Mouse (Mus musculus): Measurements from ENCODE around the gene Pitpnc1. TPM values are rescaled to one million over a fixed set of nuclear protein-coding genes. Genes with fewer than 3 reads are reported as not detected.

The Pitpnc1 gene
- total and polyA plus RNA-seq, 3 experiments = 2.4 to 5.4 (median 3.6) TPM

DNA sequence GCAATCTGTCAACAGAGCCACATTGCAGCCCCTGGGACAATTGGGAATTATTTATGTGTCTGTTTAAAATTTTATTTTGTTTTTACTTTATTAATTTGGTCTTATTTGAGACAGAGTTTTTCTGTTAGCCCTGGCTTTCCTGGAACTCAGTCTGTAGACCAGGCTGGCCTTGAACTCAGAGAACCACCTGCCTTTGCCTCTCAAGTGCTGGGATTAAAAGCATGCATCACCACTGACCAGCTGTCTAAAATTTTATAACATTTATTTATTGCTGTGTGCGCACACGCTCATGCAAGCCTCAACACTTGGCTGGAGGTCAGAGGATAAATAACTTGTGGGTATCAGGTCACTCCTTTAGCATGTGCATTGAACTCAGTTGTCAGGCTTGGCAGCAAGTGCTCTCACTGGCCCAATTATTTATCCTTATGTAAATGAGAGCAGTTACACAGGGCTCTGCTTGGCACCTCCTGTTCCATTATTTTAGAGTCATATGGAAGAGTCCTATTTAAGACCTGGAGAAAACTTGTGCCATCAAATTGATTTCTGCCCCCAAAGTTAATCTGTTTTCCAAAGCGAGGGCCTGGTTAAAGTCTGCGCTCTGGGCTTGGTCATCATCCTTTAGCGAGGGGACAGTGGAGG lies 237.1 kb downstream of the Pitpnc1 start:
- Histone ChIP-seq H3K27me3 (replicated peaks) (no peaks in the 10 kb centered on the region), H3K4me3 (replicated peaks in 1 of 3; ENCODE audit: low read depth in 2 of 3, low read length in 2 of 3, poor library complexity in 1 of 3) (no peak overlapping the region), H3K79me2 (replicated peaks; ENCODE audit: control insufficient read depth, extremely low read depth, insufficient read depth, poor library complexity, severe bottlenecking) (no peaks in the 10 kb centered on the region), H3K9ac (ENCODE audit: insufficient read depth, low read depth) (no peak overlapping the region), H3K9me3 (replicated peaks; ENCODE audit: low read length) (peaks cover under 1% of the 10 kb centered on the region), H3K4me1 (ENCODE audit: control insufficient read depth in 1 of 2, insufficient read depth in 2 of 2) (no peaks in the 10 kb centered on the region), H3K36me3 (replicated peaks in 1 of 2; ENCODE audit: control insufficient read depth in 1 of 2, insufficient read depth in 1 of 2, low read length in 1 of 2) (no peaks in the 10 kb centered on the region), H3K27ac (ENCODE audit: insufficient read depth, low read depth) (no peak overlapping the region), H3K4me2 (ENCODE audit: insufficient read depth, low read depth, poor library complexity, severe bottlenecking) (no peak overlapping the region)
- no peak for TF ChIP-seq ZC3H11A (IDR thresholded peaks at IDR 0.05; ENCODE audit: low read depth, low read length)
- TF ChIP-seq USF2 (conservative IDR thresholded peaks at IDR 0.05; ENCODE audit: low read depth, low read length) = no peak
- no peak for TF ChIP-seq TCF12 (IDR thresholded peaks at IDR 0.05; ENCODE audit: low read depth, low read length)
- no peak for TF ChIP-seq ETS1 (conservative IDR thresholded peaks at IDR 0.05; ENCODE audit: low read depth, low read length)
- no peak for TF ChIP-seq IRF4 (IDR thresholded peaks at IDR 0.05; ENCODE audit: low read depth, low read length)
- TF ChIP-seq UBTF (IDR thresholded peaks at IDR 0.05; ENCODE audit: low read depth, low read length) = no peak
- no peak for TF ChIP-seq HCFC1 (IDR thresholded peaks at IDR 0.05; ENCODE audit: low read depth, low read length)
- no peak for TF ChIP-seq E2F4 (IDR thresholded peaks at IDR 0.05; ENCODE audit: insufficient replicate concordance, low read depth, low read length)
- TF ChIP-seq MXI1 (IDR thresholded peaks at IDR 0.05; ENCODE audit: low read depth, low read length) = no peak
- no peak for TF ChIP-seq NELFE (IDR thresholded peaks at IDR 0.05; ENCODE audit: low read depth, low read length)
- TF ChIP-seq ZKSCAN1 (IDR thresholded peaks at IDR 0.05; ENCODE audit: borderline replicate concordance, low read depth, low read length) = no peak
- no peak for TF ChIP-seq GABPA (IDR thresholded peaks at IDR 0.05; ENCODE audit: insufficient replicate concordance, low read depth, low read length)
- TF ChIP-seq MAZ (IDR thresholded peaks at IDR 0.05; ENCODE audit: low read depth, low read length) = no peak
- TF ChIP-seq MAX (IDR thresholded peaks at IDR 0.05; ENCODE audit: low read length) = no peak
- no peak for TF ChIP-seq KAT2A (IDR thresholded peaks at IDR 0.05; ENCODE audit: insufficient replicate concordance, low read length)
- TF ChIP-seq ZMIZ1 (IDR thresholded peaks at IDR 0.05; ENCODE audit: low read depth, low read length) = no peak
- TF ChIP-seq TBP (conservative IDR thresholded peaks at IDR 0.05; ENCODE audit: low read depth, low read length) = no peak
- dilution Hi-C loops (cut with MboI; ENCODE audit: extremely low pct_ligation_motif_present, extremely low pct_unique_long_range_greater_than_20kb, low sequenced_read_pairs) = no loop called here
- DNase-seq (ENCODE audit: extremely low read depth) = no peak
- in situ Hi-C loops (cut with MboI; ENCODE audit: low pct_ligation_motif_present, low pct_unique_long_range_greater_than_20kb, low sequenced_read_pairs) = no loop called here

DNA sequence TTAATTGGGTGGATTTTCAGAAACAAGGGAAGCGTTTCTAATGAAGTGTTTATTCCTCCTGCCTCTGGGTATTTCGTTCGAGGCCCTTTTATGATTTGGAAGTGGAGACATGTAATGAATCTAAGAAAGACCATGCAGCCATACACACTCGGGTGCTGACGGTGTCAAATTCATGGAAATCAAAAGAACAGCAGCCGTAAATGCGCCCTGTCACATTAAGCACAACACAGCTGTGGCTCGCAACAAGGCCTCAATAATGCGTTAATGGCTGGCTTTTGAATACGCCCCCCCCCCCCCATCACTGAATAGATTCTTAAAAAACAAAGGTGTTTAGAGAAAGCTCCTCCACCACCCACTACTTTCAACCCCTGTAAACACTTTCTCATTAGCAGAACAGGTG lies 240.4 kb downstream of the Pitpnc1 start:
- Histone ChIP-seq H3K4me3 (replicated peaks in 1 of 3; ENCODE audit: low read depth in 2 of 3, low read length in 2 of 3, poor library complexity in 1 of 3) (no peak overlapping the region), H3K4me2 (ENCODE audit: insufficient read depth, low read depth, poor library complexity, severe bottlenecking) (no peak overlapping the region), H3K36me3 (replicated peaks in 1 of 2; ENCODE audit: control insufficient read depth in 1 of 2, insufficient read depth in 1 of 2, low read length in 1 of 2) (peaks cover 0 to 2% of the 10 kb centered on the region in 2 experiments), H3K9me3 (replicated peaks; ENCODE audit: low read length) (peaks cover 7% of the 10 kb centered on the region), H3K79me2 (replicated peaks; ENCODE audit: control insufficient read depth, extremely low read depth, insufficient read depth, poor library complexity, severe bottlenecking) (no peaks in the 10 kb centered on the region), H3K4me1 (ENCODE audit: control insufficient read depth in 1 of 2, insufficient read depth in 2 of 2) (no peaks in the 10 kb centered on the region; a peak in 1 of 4 replicates), H3K27me3 (replicated peaks) (no peaks in the 10 kb centered on the region), H3K9ac (ENCODE audit: insufficient read depth, low read depth) (no peak overlapping the region), H3K27ac (ENCODE audit: insufficient read depth, low read depth) (no peak overlapping the region)
- no peak for DNase-seq (ENCODE audit: extremely low read depth)
- TF ChIP-seq MAZ (IDR thresholded peaks at IDR 0.05; ENCODE audit: low read depth, low read length) (no peak), PAX5 (IDR thresholded peaks at IDR 0.05; ENCODE audit: low read length) (no peak)
- in situ Hi-C loops (cut with MboI; ENCODE audit: low pct_ligation_motif_present, low pct_unique_long_range_greater_than_20kb, low sequenced_read_pairs) = no loop called here
- dilution Hi-C loops (cut with MboI; ENCODE audit: extremely low pct_ligation_motif_present, extremely low pct_unique_long_range_greater_than_20kb, low sequenced_read_pairs) = no loop called here
